11 mouse cellular contexts compared by ENCODE assay signal in genomic region chr4:63561861-63562675, GRCm38 (mm10). TPM values are rescaled to one million over a fixed set of nuclear protein-coding genes. Genes with fewer than 3 reads are reported as not detected.
DNase-seq lines count a peak whose midpoint lies in the region; ATAC-seq and TF ChIP-seq lines count a peak whose summit lies in the region.
"Had no signal": no experiment of that assay in that cellular context is flagged by ENCODE, and none has a peak within 500 bp of the region (broad histone marks: within the 10 kb centered on the region; RNA-seq: fewer than 3 reads in every experiment).

No protein-coding gene starts in this region.

- H3K9me3 ChIP-seq in hindbrain, embryonic 14.5 days (ENCODE audit: control insufficient read depth, low read length): no peaks in the 10 kb centered on the region
- H3K9me3 ChIP-seq in forebrain, postnatal 0 days (ENCODE audit: low read length): no peaks in the 10 kb centered on the region
- H3K9me3 ChIP-seq: lung, embryonic 15.5 days had no signal

- H3K9ac ChIP-seq in heart, adult 2 months (ENCODE audit: low read depth, low read length): no peak overlapping the region
- H3K9ac ChIP-seq in hindbrain, embryonic 14.5 days: no peak overlapping the region
- H3K9ac ChIP-seq in forebrain, postnatal 0 days: no peak overlapping the region
- H3K9ac ChIP-seq: lung, embryonic 15.5 days had no signal

- H3K36me3 ChIP-seq in heart, adult 2 months (ENCODE audit: control insufficient read depth, insufficient read depth, low read length): no peaks in the 10 kb centered on the region; the same call in 1 of the 2 replicates
- no peaks in the 10 kb centered on the region for H3K36me3 ChIP-seq in hindbrain, embryonic 14.5 days (replicated peaks; ENCODE audit: control insufficient read depth, insufficient read depth)
- H3K36me3 ChIP-seq in forebrain, postnatal 0 days (ENCODE audit: insufficient read depth): no peaks in the 10 kb centered on the region

- intact Hi-C loops in heart, adult 2 months (cut with DNase I): no loop called here
- intact Hi-C loops in heart, postnatal 10 days (cut with DNase I): no loop called here
- intact Hi-C loops in left cerebral cortex, postnatal 4 days (cut with DNase I): no loop called here

- ATAC-seq in CD4-positive, CD25-positive, alpha-beta regulatory T cell, adult 4 months: peak; percentile 53
- no peak for ATAC-seq in hindbrain, embryonic 14.5 days (ENCODE audit: low FRiP score)
- no peak for ATAC-seq in forebrain, postnatal 0 days

- no peak for TF ChIP-seq EP300 in heart, adult 2 months (IDR thresholded peaks at IDR 0.05; ENCODE audit: insufficient read depth, low read depth, low read length)

- H3K79me2 ChIP-seq in heart, adult 2 months (replicated peaks; ENCODE audit: control insufficient read depth, insufficient read depth, low read length): no peaks in the 10 kb centered on the region

- H3K27me3 ChIP-seq in heart, adult 2 months (ENCODE audit: control insufficient read depth, insufficient read depth, low read length): no peaks in the 10 kb centered on the region
- H3K27me3 ChIP-seq in hindbrain, embryonic 14.5 days (ENCODE audit: control insufficient read depth, insufficient read depth, low read length): no peaks in the 10 kb centered on the region; the same call in 1 of the 2 replicates
- no peaks in the 10 kb centered on the region; the same call in 1 of the 2 replicates for H3K27me3 ChIP-seq in forebrain, postnatal 0 days (ENCODE audit: insufficient read depth, low read length)
- H3K27me3 ChIP-seq: lung, embryonic 15.5 days had no signal

- TF ChIP-seq POLR2A in heart, adult 2 months (IDR thresholded peaks at IDR 0.05; ENCODE audit: insufficient read depth, low read depth, low read length): no peak

- H3K4me1 ChIP-seq in heart, adult 2 months (ENCODE audit: control insufficient read depth, insufficient read depth, low read length): peaks cover 8% of the 10 kb centered on the region
- H3K4me1 ChIP-seq in hindbrain, embryonic 14.5 days (replicated peaks; ENCODE audit: control insufficient read depth, insufficient read depth, low read length): peaks cover 8% of the 10 kb centered on the region; the same call in 1 of the 2 replicates
- H3K4me1 ChIP-seq in forebrain, postnatal 0 days (ENCODE audit: insufficient read depth): no peaks in the 10 kb centered on the region

- DNase-seq in heart, adult 2 months: peak in 1 of 2 experiments; percentile 44
- no peak for DNase-seq in heart, postnatal 10 days
- DNase-seq in kidney, postnatal 14 days: peak; percentile 39
- peak; percentile 21 to 53 for DNase-seq in spleen, postnatal 10 days (ENCODE audit: low spot score in 2 of 2)
- no peak for DNase-seq in hindbrain, embryonic 14.5 days (ENCODE audit: low spot score)
- DNase-seq in forebrain, postnatal 0 days: no peak
- DNase-seq in left cerebral cortex, postnatal 4 days: no peak

- H3K4me2 ChIP-seq in hindbrain, embryonic 14.5 days (replicated peaks): no peak overlapping the region
- no peak overlapping the region for H3K4me2 ChIP-seq in forebrain, postnatal 0 days (ENCODE audit: low read depth)
- H3K4me2 ChIP-seq: lung, embryonic 15.5 days had no signal

- TF ChIP-seq CTCF in heart, adult 2 months (IDR thresholded peaks at IDR 0.05): no peak
- no peak for TF ChIP-seq CTCF in forebrain, postnatal 0 days (IDR thresholded peaks at IDR 0.05; ENCODE audit: low read depth)

- 52% methylated on average over 7 of the region's 7 CpGs for WGBS in heart, adult 2 months
- 82% methylated on average over 7 of the region's 7 CpGs for WGBS in hindbrain, embryonic 14.5 days
- WGBS in forebrain, postnatal 0 days: 85% methylated on average over 7 of the region's 7 CpGs

- H3K27ac ChIP-seq in heart, adult 2 months: peak overlapping the region; percentile 5
- H3K27ac ChIP-seq in hindbrain, embryonic 14.5 days: no peak overlapping the region
- no peak overlapping the region for H3K27ac ChIP-seq in forebrain, postnatal 0 days (ENCODE audit: low read depth, low read length)
- H3K27ac ChIP-seq: lung, embryonic 15.5 days had no signal

- H3K4me3 ChIP-seq in heart, adult 2 months: no peak overlapping the region
- H3K4me3 ChIP-seq in hindbrain, embryonic 14.5 days (replicated peaks; ENCODE audit: low read length): no peak overlapping the region
- H3K4me3 ChIP-seq in forebrain, postnatal 0 days (ENCODE audit: low read depth, low read length): no peak overlapping the region
- H3K4me3 ChIP-seq: erythroblast, embryonic 14.5 days; lung, embryonic 15.5 days had no signal

RNA-seq across cellular contexts. Expression of gene Tmem268, which starts 3.5 kb away (rescaled TPM):
- 10 to 100 TPM; 10.9 to 11.0 TPM for total RNA-seq in heart, adult 2 months (2021)
- 8.3 and 13.0 TPM in 2 replicates for polyA plus RNA-seq in heart, adult 2 months (2012; rRNA removed)
- 1 to 10 TPM; 5.9 to 6.5 TPM for total RNA-seq in heart, postnatal 10 days (2021)
- 10 to 100 TPM; 20.8 to 32.9 TPM for polyA plus RNA-seq in CD4-positive, CD25-positive, alpha-beta regulatory T cell, adult 4 months (2017; shearing (Covaris generic))
- polyA plus RNA-seq in hindbrain, embryonic 14.5 days (2014; fragmentation: Nextera tagmentation; extraction: Ambion mirVana): 4.5 and 4.8 TPM in 2 replicates
- 4.5 and 5.9 TPM in 2 replicates for total RNA-seq in forebrain, postnatal 0 days (2014; rRNA removed)
- 4.2 and 5.5 TPM in 2 replicates for polyA plus RNA-seq in forebrain, postnatal 0 days (2015; fragmentation: Nextera tagmentation; extraction: Ambion mirVana)
- 1 to 10 TPM; 3.9 to 4.4 TPM for total RNA-seq in left cerebral cortex, postnatal 4 days (2021)

RNA-seq across cellular contexts. Expression of gene Atp6v1g1, which starts 17.5 kb away (rescaled TPM):
- 100 to 1,000 TPM; 138 to 164 TPM for total RNA-seq in heart, adult 2 months (2021)
- polyA plus RNA-seq in heart, adult 2 months (2012; rRNA removed): 53.6 and 80.9 TPM in 2 replicates
- total RNA-seq in heart, postnatal 10 days (2021): 100 to 1,000 TPM; 161 to 165 TPM
- polyA plus RNA-seq in CD4-positive, CD25-positive, alpha-beta regulatory T cell, adult 4 months (2017; shearing (Covaris generic)): 100 to 1,000 TPM; 198 to 222 TPM
- polyA plus RNA-seq in hindbrain, embryonic 14.5 days (2014; fragmentation: Nextera tagmentation; extraction: Ambion mirVana): 409 and 428 TPM in 2 replicates
- total RNA-seq in forebrain, postnatal 0 days (2014; rRNA removed): 222 and 234 TPM in 2 replicates
- 389 and 442 TPM in 2 replicates for polyA plus RNA-seq in forebrain, postnatal 0 days (2015; fragmentation: Nextera tagmentation; extraction: Ambion mirVana)
- 100 to 1,000 TPM; 142 to 154 TPM for total RNA-seq in left cerebral cortex, postnatal 4 days (2021)

RNA-seq across cellular contexts. Expression of gene Gm11213, which starts 43.0 kb away (rescaled TPM):
- total RNA-seq in heart, adult 2 months (2021): not detected
- not detected in 2 replicates for polyA plus RNA-seq in heart, adult 2 months (2012; rRNA removed)
- total RNA-seq in heart, postnatal 10 days (2021): not detected
- polyA plus RNA-seq in CD4-positive, CD25-positive, alpha-beta regulatory T cell, adult 4 months (2017; shearing (Covaris generic)): not detected
- not detected in 2 replicates for polyA plus RNA-seq in hindbrain, embryonic 14.5 days (2014; fragmentation: Nextera tagmentation; extraction: Ambion mirVana)
- not detected in 2 replicates for total RNA-seq in forebrain, postnatal 0 days (2014; rRNA removed)
- polyA plus RNA-seq in forebrain, postnatal 0 days (2015; fragmentation: Nextera tagmentation; extraction: Ambion mirVana): not detected in 2 replicates
- total RNA-seq in left cerebral cortex, postnatal 4 days (2021): not detected
- polyA plus RNA-seq: erythroblast, embryonic 14.5 days; hindbrain, embryonic 11.5 days; lung, embryonic 15.5 days had no signal

Comparison
In these comparisons a context has a peak if more than half of its experiments do, and no peak if none do; other contexts are left out.
1. DNase-seq: peak in kidney, postnatal 14 days (single experiment) and spleen, postnatal 10 days (2 of 2); none in heart, postnatal 10 days (0 of 2), hindbrain, embryonic 14.5 days (single experiment), forebrain, postnatal 0 days (single experiment) and left cerebral cortex, postnatal 4 days (single experiment).